Mouse (Mus musculus): ENCODE measurements around the gene Folr2.

GRCm38 (mm10) chr7:101870629-101871028 lies 13.6 kb upstream of the Folr2 start, which contains the start of gene Folr1:
- TF ChIP-seq FLI1 (IDR thresholded peaks at IDR 0.05; ENCODE audit: low read length) (no peak), GATA1 (IDR thresholded peaks at IDR 0.05; ENCODE audit: borderline replicate concordance, low read length) (no peak)
